Mouse (Mus musculus) liver, adult 2 months (tissue): ENCODE results near the gene Nmnat1.

Experiments
- CTCF ChIP-seq: fragments of 200-500 bp; IDR thresholded peaks from 2 replicates; pipeline ENCODE4 v1.5.1; 2011; ENCODE audit warnings: low read depth, low read length, control low read depth
- POLR2A ChIP-seq: fragments of 200-500 bp; IDR thresholded peaks from 2 replicates; pipeline ENCODE4 v1.6.1; 2011; ENCODE audit warnings: low read length, control low read depth; ENCODE audit not compliant: insufficient read depth; ENCODE audit errors: extremely low read depth

GRCm38 (mm10) chr4:149521258-149521657, 36.3 kb upstream of the Nmnat1 start:
- TF ChIP-seq POLR2A = no peak
- TF ChIP-seq CTCF = no peak
